Mouse (Mus musculus) hindbrain, embryonic 12.5 days (tissue): ENCODE measurements around the gene Tuba4a. TPM values are rescaled to one million over a fixed set of nuclear protein-coding genes. Genes with fewer than 3 reads are reported as not detected.
A peak's percentile ranks its signal among the peaks of the same experiment; 100 is the strongest.

Experiments
- ATAC-seq: fragments of 200-750 bp; cut with Nextera tagmentation; 2 replicates; pipeline ENCODE4 v1.8.0; 2017; ENCODE audit warnings: moderate TSS enrichment; ENCODE audit not compliant: low FRiP score
- H3K27ac ChIP-seq: fragments of 300-500 bp; sonication (generic); 2 replicates; pipeline ENCODE4 v1.5.1; 2016; ENCODE audit warnings: mild to moderate bottlenecking
- H3K27me3 ChIP-seq: fragments of 300-500 bp; sonication (generic); 2 replicates; pipeline ENCODE4 v1.6.1; 2016; ENCODE audit warnings: mild to moderate bottlenecking
- H3K36me3 ChIP-seq: fragments of 300-500 bp; sonication (generic); 2 replicates; pipeline ENCODE4 v1.6.1; 2016; ENCODE audit warnings: mild to moderate bottlenecking
- H3K4me1 ChIP-seq: fragments of 300-500 bp; sonication (generic); 2 replicates; pipeline ENCODE4 v1.6.1; 2016
- H3K4me2 ChIP-seq: fragments of 300-500 bp; sonication (generic); replicated peaks from 2 replicates; pipeline ENCODE4 v1.6.1; 2016; ENCODE audit warnings: mild to moderate bottlenecking
- H3K4me3 ChIP-seq: fragments of 300-500 bp; sonication (generic); 2 replicates; pipeline ENCODE4 v1.5.1; 2016; ENCODE audit warnings: mild to moderate bottlenecking
- H3K9ac ChIP-seq: fragments of 300-500 bp; sonication (generic); 2 replicates; pipeline ENCODE4 v1.6.1; 2016; ENCODE audit warnings: mild to moderate bottlenecking, moderate library complexity
- H3K9me3 ChIP-seq: fragments of 300-500 bp; sonication (generic); replicated peaks from 2 replicates; pipeline ENCODE4 v1.6.1; 2016; ENCODE audit warnings: mild to moderate bottlenecking
- WGBS: fragments of 180-500 bp; shearing (Covaris S2); methylation state at CpG from one replicate; pipeline ENCODE4 v1.1.7; 2016; 5-methylcytosine and 5-hydroxymethylcytosine counted together
- polyA plus RNA-seq: library from polyadenylated mRNA; unstranded; fragments of >200 nt; fragmentation: Nextera tagmentation; extraction: Ambion mirVana; gene quantifications from 2 replicates; pipeline ENCODE4 v1.2.1, GENCODE M21; 2016

Tuba4a gene
- polyA plus RNA-seq, 1 experiment from 2014 or later: 10.3 TPM

- Histone ChIP-seq H3K4me2 (peak within 1 kb of the TSS; percentile 89), H3K36me3 (peaks cover 30% of the 10 kb centered on the region), H3K9me3 (no peaks in the 10 kb centered on the region), H3K4me3 (peak within 1 kb of the TSS; percentile 75), H3K4me1 (peaks cover 24% of the 10 kb centered on the region), H3K27ac (peak within 1 kb of the TSS; percentile 95), H3K9ac (peak within 1 kb of the TSS; percentile 82), H3K27me3 (no peaks in the 10 kb centered on the region)
- 1% methylated on average over 39 of the region's 56 CpGs for WGBS
- ATAC-seq: peak; percentile 99
Observed at GRCm38 (mm10) chr1:75191622-75192402, 27.9 kb downstream of the Tuba4a start, which contains the start of the genes Ankzf1 and Atg9a. Gene Ankzf1, plus strand, starts transcription at chr1:75192151. Gene Atg9a, minus strand, starts transcription at chr1:75192196.

GRCm38 (mm10) chr1:75191258-75191621 lies 28.4 kb downstream of the Tuba4a start:
- H3K4me3 ChIP-seq: peak overlapping the region; percentile 75
- peaks cover 24% of the 10 kb centered on the region for H3K4me1 ChIP-seq
- peak overlapping the region; percentile 86 for H3K4me2 ChIP-seq
- WGBS: 48% methylated on average over 5 of the region's 5 CpGs
- H3K27me3 ChIP-seq: no peaks in the 10 kb centered on the region
- H3K9me3 ChIP-seq: no peaks in the 10 kb centered on the region
- H3K27ac ChIP-seq: peak overlapping the region; percentile 95
- H3K9ac ChIP-seq: peak overlapping the region; percentile 82
- H3K36me3 ChIP-seq: peaks cover 30% of the 10 kb centered on the region
- ATAC-seq: no peak

GRCm38 (mm10) chr1:75190577-75190976 lies 29.1 kb downstream of the Tuba4a start:
- Histone ChIP-seq H3K4me1 (peaks cover 24% of the 10 kb centered on the region), H3K4me3 (peak overlapping the region; percentile 75), H3K27me3 (no peaks in the 10 kb centered on the region), H3K27ac (no peak overlapping the region), H3K9me3 (no peaks in the 10 kb centered on the region), H3K4me2 (peak overlapping the region; percentile 86), H3K9ac (peak overlapping the region; percentile 82), H3K36me3 (peaks cover 31% of the 10 kb centered on the region)
- no peak for ATAC-seq
- WGBS: 65% methylated on average over 2 of the region's 2 CpGs

GRCm38 (mm10) chr1:75187914-75188483 lies 31.7 kb downstream of the Tuba4a start:
- Histone ChIP-seq H3K27ac (no peak overlapping the region), H3K9me3 (no peaks in the 10 kb centered on the region), H3K4me3 (no peak overlapping the region), H3K4me1 (peaks cover 19% of the 10 kb centered on the region), H3K9ac (no peak overlapping the region), H3K36me3 (peaks cover 52% of the 10 kb centered on the region), H3K27me3 (no peaks in the 10 kb centered on the region), H3K4me2 (no peak overlapping the region)
- WGBS: 93% methylated on average over 2 of the region's 2 CpGs
- no peak for ATAC-seq

DNA sequence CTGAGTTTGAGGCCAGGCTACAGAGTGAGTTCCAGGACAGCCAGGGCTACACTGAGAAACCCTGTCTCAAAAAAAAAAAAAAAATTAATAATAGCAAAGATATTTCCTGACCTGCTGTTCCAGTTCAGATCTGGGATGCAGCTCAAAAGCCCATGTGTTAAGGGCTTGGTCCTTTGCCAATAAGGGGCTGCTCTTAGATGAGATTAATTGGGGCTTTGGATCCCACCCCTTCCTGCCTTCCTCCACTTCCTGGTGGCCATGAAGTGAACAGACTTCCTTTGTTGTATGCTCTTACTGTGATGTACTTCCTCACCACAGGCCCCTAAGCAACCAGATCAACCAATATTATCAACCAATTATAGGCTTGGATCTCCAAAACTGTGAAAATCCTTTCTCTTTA lies 32.5 kb downstream of the Tuba4a start:
- Histone ChIP-seq H3K9me3 (no peaks in the 10 kb centered on the region), H3K4me3 (no peak overlapping the region), H3K4me2 (no peak overlapping the region), H3K4me1 (peaks cover 13% of the 10 kb centered on the region), H3K9ac (no peak overlapping the region), H3K36me3 (peaks cover 61% of the 10 kb centered on the region), H3K27ac (no peak overlapping the region), H3K27me3 (no peaks in the 10 kb centered on the region)
- ATAC-seq: no peak

DNA sequence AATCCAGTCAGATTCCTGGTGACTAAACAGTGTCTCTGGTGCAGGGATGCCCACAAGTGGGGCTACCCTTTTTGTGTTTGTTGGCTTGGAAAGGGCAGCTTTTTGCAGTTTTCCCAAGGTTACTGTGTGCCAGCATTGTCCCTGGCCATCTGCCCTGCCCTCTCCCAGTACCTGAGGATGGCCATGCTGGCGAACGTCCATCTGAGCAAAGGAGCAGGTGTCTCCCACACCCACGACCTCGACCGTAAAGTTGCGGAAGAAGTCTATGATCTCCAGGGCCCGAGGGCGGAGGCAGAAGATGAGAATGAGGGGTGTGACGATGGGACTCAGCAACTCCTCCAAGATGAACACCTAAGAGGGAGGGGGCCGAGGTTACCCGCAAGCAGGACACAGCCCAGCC lies 34.2 kb downstream of the Tuba4a start:
- H3K4me2 ChIP-seq: no peak overlapping the region
- 95% methylated on average over 11 of the region's 11 CpGs for WGBS
- H3K36me3 ChIP-seq: peaks cover 70% of the 10 kb centered on the region
- peaks cover 8% of the 10 kb centered on the region for H3K4me1 ChIP-seq
- ATAC-seq: no peak
- H3K4me3 ChIP-seq: no peak overlapping the region
- no peaks in the 10 kb centered on the region for H3K27me3 ChIP-seq
- no peak overlapping the region for H3K9ac ChIP-seq
- H3K27ac ChIP-seq: no peak overlapping the region
- no peaks in the 10 kb centered on the region for H3K9me3 ChIP-seq

DNA sequence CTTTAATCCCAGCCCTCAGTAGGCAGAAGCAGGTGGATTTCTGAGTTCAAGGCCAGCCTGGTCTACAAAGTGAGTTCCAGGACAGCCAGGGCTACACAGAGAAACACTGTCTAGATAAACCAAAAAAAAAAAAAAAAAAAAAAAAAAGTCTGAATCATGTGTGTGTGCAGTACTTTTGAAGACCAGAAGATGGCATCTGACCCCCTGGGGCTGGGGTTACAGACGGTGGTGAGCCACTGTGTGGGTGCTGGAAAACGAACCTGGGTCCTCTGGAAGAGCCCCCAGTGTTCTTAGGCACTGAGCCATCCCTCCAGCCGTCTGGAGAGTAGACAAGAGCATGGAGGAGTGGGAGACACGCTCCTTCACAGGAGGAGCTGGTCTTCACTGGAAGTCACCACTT lies 37.5 kb downstream of the Tuba4a start:
- no peaks in the 10 kb centered on the region for H3K9me3 ChIP-seq
- H3K4me2 ChIP-seq: no peak overlapping the region
- no peak for ATAC-seq
- no peak overlapping the region for H3K9ac ChIP-seq
- no peaks in the 10 kb centered on the region for H3K27me3 ChIP-seq
- peaks cover 67% of the 10 kb centered on the region for H3K36me3 ChIP-seq
- peaks cover 24% of the 10 kb centered on the region for H3K4me1 ChIP-seq
- 64% methylated on average over 4 of the region's 4 CpGs for WGBS
- no peak overlapping the region for H3K27ac ChIP-seq
- H3K4me3 ChIP-seq: no peak overlapping the region

GRCm38 (mm10) chr1:75181377-75181870 lies 38.2 kb downstream of the Tuba4a start:
- Histone ChIP-seq H3K27ac (no peak overlapping the region), H3K9ac (no peak overlapping the region), H3K36me3 (peaks cover 67% of the 10 kb centered on the region), H3K9me3 (no peaks in the 10 kb centered on the region), H3K4me2 (no peak overlapping the region), H3K4me1 (peaks cover 24% of the 10 kb centered on the region), H3K4me3 (no peak overlapping the region), H3K27me3 (no peaks in the 10 kb centered on the region)
- no peak for ATAC-seq
- WGBS: 90% methylated on average over 4 of the region's 4 CpGs

DNA sequence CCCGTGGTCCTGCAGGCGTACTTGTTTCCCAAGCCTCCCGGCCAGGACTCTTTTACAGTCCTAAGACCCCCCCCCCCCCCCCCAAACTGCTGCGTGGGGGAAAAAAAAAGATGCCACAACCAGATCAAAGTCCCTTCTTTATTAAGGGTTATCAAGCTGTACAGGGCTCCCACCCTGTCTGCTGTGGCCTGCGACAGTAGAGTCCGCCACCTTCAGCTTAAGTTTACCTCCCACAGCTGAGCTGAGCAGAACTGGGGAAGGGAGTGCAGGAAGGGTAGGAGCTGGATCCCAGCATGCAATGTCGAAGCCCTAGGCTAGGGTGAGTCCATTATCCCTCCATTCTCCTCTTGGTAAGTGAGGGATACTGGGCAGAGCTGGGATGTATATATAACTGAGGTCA lies 38.9 kb downstream of the Tuba4a start:
- H3K9ac ChIP-seq: no peak overlapping the region
- H3K4me1 ChIP-seq: peaks cover 24% of the 10 kb centered on the region
- no peak overlapping the region for H3K27ac ChIP-seq
- H3K9me3 ChIP-seq: no peaks in the 10 kb centered on the region
- peaks cover 67% of the 10 kb centered on the region for H3K36me3 ChIP-seq
- no peaks in the 10 kb centered on the region for H3K27me3 ChIP-seq
- 41% methylated on average over 7 of the region's 7 CpGs for WGBS
- ATAC-seq: 0 out of 2 replicates have a peak, but pooled peaks have one; percentile 0
- peak overlapping the region; percentile 56 for H3K4me3 ChIP-seq
- H3K4me2 ChIP-seq: peak overlapping the region; percentile 93

GRCm38 (mm10) chr1:75180105-75180590 lies 39.5 kb downstream of the Tuba4a start, which contains the start of gene Abcb6:
Gene Abcb6, minus strand, starts transcription at chr1:75180392.
- H3K27ac ChIP-seq: peak within 1 kb of the TSS; percentile 56
- H3K36me3 ChIP-seq: peaks cover 67% of the 10 kb centered on the region
- peak; percentile 89 for ATAC-seq
- peaks cover 24% of the 10 kb centered on the region for H3K4me1 ChIP-seq
- under 1% methylated on average over 31 of the region's 31 CpGs for WGBS
- no peaks in the 10 kb centered on the region for H3K9me3 ChIP-seq
- peak within 1 kb of the TSS; percentile 93 for H3K4me2 ChIP-seq
- H3K4me3 ChIP-seq: peak within 1 kb of the TSS; percentile 56
- no peaks in the 10 kb centered on the region for H3K27me3 ChIP-seq
- peak within 1 kb of the TSS; percentile 70 for H3K9ac ChIP-seq

DNA sequence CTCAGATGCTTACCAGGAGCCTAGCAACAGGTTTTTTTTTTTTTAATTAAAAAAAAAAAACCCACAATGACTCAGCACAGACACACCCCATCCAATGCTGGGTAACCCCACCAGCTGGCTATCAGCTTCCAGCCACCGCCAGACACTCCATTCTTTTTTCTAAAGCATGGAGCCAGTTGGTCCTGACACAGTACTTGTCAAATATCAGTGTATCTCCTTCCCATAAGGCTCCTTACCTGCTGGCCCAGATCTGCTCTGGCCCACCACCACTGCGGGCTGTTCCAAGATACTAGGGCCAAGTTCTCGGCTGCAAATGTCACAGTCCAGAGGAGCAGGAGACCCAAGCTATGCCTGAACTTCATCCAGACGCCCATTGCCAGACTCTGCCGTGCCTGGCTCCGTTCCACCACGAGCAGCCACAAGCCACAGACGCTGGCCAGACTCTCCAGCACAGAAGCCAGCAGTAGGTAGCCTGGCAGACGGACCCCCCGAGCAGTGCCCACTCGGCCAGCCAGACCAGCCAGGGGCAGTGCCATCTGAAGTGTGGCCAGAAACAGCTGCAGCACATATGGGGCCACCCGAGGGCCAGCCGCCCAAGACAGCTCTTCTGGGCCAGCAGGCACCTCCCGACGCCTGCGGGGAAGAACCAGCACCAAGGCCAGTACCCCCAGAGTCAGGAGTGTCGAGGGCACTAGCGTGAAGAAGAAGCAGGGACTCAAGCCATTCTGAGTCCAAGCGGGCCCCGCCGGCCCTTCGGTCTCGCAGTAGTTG lies 40.1 kb downstream of the Tuba4a start:
- Histone ChIP-seq H3K36me3 (peaks cover 66% of the 10 kb centered on the region), H3K4me2 (peak overlapping the region; percentile 93)
- 9% methylated on average over 23 of the region's 23 CpGs for WGBS

More for the DNA sequence above, 40.1 kb downstream of the Tuba4a start:
- peak; percentile 66 for ATAC-seq
- H3K27ac ChIP-seq: peak overlapping the region; percentile 56
- peak overlapping the region; percentile 56 for H3K4me3 ChIP-seq
- no peaks in the 10 kb centered on the region for H3K9me3 ChIP-seq
- H3K9ac ChIP-seq: peak overlapping the region; percentile 70
- peaks cover 24% of the 10 kb centered on the region for H3K4me1 ChIP-seq
- no peaks in the 10 kb centered on the region for H3K27me3 ChIP-seq
